Mouse (Mus musculus) heart, postnatal 25 days (tissue): ENCODE results near the gene Olfr1079. TPM values are rescaled to one million over a fixed set of nuclear protein-coding genes. Genes with fewer than 3 reads are reported as not detected.
"Not testable (repeated sequence)": the region's sequence is repeated elsewhere in the genome, so short reads cannot be mapped to it uniquely, and the experiment has no call there.

Experiments used
- DNase-seq: peaks from one replicate; pipeline ENCODE4 v3.0.0; 2022; ENCODE audit warnings: low spot score
- intact Hi-C: fragments of 180-260 bp; cut with DNase I; formaldehyde crosslinking; loops from one replicate; pipeline ENCODE4 v1.15.1; 2025
- total RNA-seq, 2 experiments: library from RNA; stranded (reverse); gene quantifications; 2 replicates each; pipeline ENCODE4 v1.2.3; 2021

Gene Olfr1079
- not detected for total RNA-seq

- intact Hi-C loops = no loop called here
- no peak for DNase-seq
These were observed at the start of gene Olfr1079 for GRCm38 (mm10) chr2:86542380-86542779. Gene Olfr1079 (minus strand): TSS chr2:86542480.

GRCm38 (mm10) chr2:86558135-86558534 lies 15.9 kb upstream of the Olfr1079 start, which contains the start of gene Olfr1080:
Gene Olfr1080 (minus strand): TSS chr2:86558235.
- intact Hi-C loops, DNase-seq: not testable (repeated sequence)

- intact Hi-C loops = no loop called here
- no peak for DNase-seq
These were observed 11.3 kb downstream of the Olfr1079 start for GRCm38 (mm10) chr2:86530991-86531390.

GRCm38 (mm10) chr2:86508161-86508560 lies 34.1 kb downstream of the Olfr1079 start, which contains the start of gene Olfr1076:
Gene Olfr1076 (plus strand): TSS chr2:86508461.
- no peak for DNase-seq
- intact Hi-C loops = no loop called here

- intact Hi-C loops = no loop called here
- no peak for DNase-seq
These were observed 55.0 kb downstream of the Olfr1079 start, which contains the start of gene Olfr228 for GRCm38 (mm10) chr2:86487286-86487685. Gene Olfr228 (minus strand): TSS chr2:86487386.

Other genes starting within 250 kb of the Olfr1079 start
- gene Olfr1053, start 227.2 kb downstream of the Olfr1079 start, total RNA-seq = not detected
- gene Olfr1054, start 207.0 kb downstream of the Olfr1079 start, total RNA-seq = not detected
- not detected for gene Olfr1055, start 192.2 kb downstream of the Olfr1079 start, total RNA-seq
- gene Olfr1056, start 180.0 kb downstream of the Olfr1079 start, total RNA-seq = not detected
- gene Olfr1057, start 164.1 kb downstream of the Olfr1079 start, total RNA-seq = not detected
- not detected for gene Olfr1058, start 153.9 kb downstream of the Olfr1079 start, total RNA-seq
- not detected for gene Olfr1061, start 128.4 kb downstream of the Olfr1079 start, total RNA-seq
- not detected for gene Olfr1062, start 115.7 kb downstream of the Olfr1079 start, total RNA-seq
- not detected for gene Olfr1065, start 91.9 kb downstream of the Olfr1079 start, total RNA-seq
- not detected for gene Olfr1066, start 86.2 kb downstream of the Olfr1079 start, total RNA-seq
- not detected for gene Olfr228, start 55.1 kb downstream of the Olfr1079 start, total RNA-seq
- not detected for gene Olfr1076, start 34.0 kb downstream of the Olfr1079 start, total RNA-seq
- gene Olfr1080, start 15.8 kb upstream of the Olfr1079 start, total RNA-seq = not detected
- gene Olfr1082, start 56.5 kb upstream of the Olfr1079 start, total RNA-seq = not detected
- not detected for gene Olfr1084, start 97.2 kb upstream of the Olfr1079 start, total RNA-seq
- gene Olfr1085, start 119.5 kb upstream of the Olfr1079 start, total RNA-seq = not detected
- gene Olfr1086, start 137.6 kb upstream of the Olfr1079 start, total RNA-seq = not detected
- not detected for gene Olfr1087, start 155.9 kb upstream of the Olfr1079 start, total RNA-seq
- gene Olfr1089, start 191.2 kb upstream of the Olfr1079 start, total RNA-seq = not detected
- gene Olfr1090, start 216.5 kb upstream of the Olfr1079 start, total RNA-seq = not detected
- gene Olfr1093, start 240.0 kb upstream of the Olfr1079 start, total RNA-seq = not detected